Mouse (Mus musculus): ENCODE measurements at regions not wholly inside any gene's neighbourhood (a gene's known extent, or its start where the extent isn't known, plus 50 kb on each side); places are given as distances from the start of the nearest gene placed in this dataset.
"Not testable (repeated sequence)": the region's sequence is repeated elsewhere in the genome, so short reads cannot be mapped to it uniquely, and the experiment has no call there.

DNA sequence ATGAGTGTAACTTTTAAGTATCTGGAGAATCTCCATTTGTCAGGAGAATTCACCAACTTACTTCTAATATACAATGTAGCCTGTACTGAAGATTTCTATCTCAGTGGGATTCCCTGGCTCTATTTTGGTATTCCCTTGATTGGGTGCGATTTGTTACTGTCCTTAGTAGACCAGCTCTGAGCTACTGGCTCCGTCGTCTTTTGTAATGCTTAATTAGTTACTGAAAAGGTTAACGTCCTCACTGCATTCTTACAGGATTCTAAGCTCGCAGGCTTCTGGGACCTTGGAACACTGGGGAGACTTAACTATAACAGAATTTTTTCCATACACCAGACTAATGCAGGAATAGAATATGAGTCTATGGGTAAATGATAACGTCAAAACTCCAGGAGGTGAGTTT is 67.9 kb upstream of the Mocs1 start:
- TF ChIP-seq CTCF (conservative IDR thresholded peaks at IDR 0.05; ENCODE audit: low read length); POU5F1 (IDR thresholded peaks at IDR 0.05; ENCODE audit: borderline replicate concordance, low read length): not testable (repeated sequence)

Measured in E14TG2a.4 (cell line).